Mouse (Mus musculus): ENCODE results near the gene Ace2. TPM values are rescaled to one million over a fixed set of nuclear protein-coding genes. Genes with fewer than 3 reads are reported as not detected.

The Ace2 gene
- polyA plus RNA-seq, 1 experiment from 2014 or later: not detected

- Histone ChIP-seq H3K4me1 (ENCODE audit: control insufficient read depth in 2 of 2, insufficient read depth in 2 of 2, low read length in 2 of 2) (no peaks in the 10 kb centered on the region), H3K27ac (replicated peaks in 1 of 2; ENCODE audit: control insufficient read depth in 1 of 2, insufficient read depth in 1 of 2, low read depth in 2 of 2, low read length in 2 of 2) (no peak overlapping the region), H3K9ac (ENCODE audit: low read length) (no peak overlapping the region), H3K9me3 (ENCODE audit: control insufficient read depth, low read length) (no peaks in the 10 kb centered on the region), H3K4me3 (ENCODE audit: control insufficient read depth in 1 of 2, insufficient read depth in 1 of 2, low read depth in 1 of 2, low read length in 2 of 2) (no peak overlapping the region), H3K36me3 (ENCODE audit: control insufficient read depth, insufficient read depth, low read length) (no peaks in the 10 kb centered on the region), H3K4me2 (ENCODE audit: low read length) (no peak overlapping the region), H3K27me3 (ENCODE audit: control insufficient read depth, insufficient read depth, low read length) (no peaks in the 10 kb centered on the region)
- no peak for ATAC-seq (ENCODE audit: insufficient number of reproducible peaks, insufficient read depth, low FRiP score, low read depth)
- 20% methylated on average over 3 of the region's 3 CpGs for whole genome bisulfite sequencing
These were observed 40.6 kb downstream of the Ace2 start for GRCm38 (mm10) chrX:164179746-164180145.

- no peak for ATAC-seq (ENCODE audit: insufficient number of reproducible peaks, insufficient read depth, low FRiP score, low read depth)
- Histone ChIP-seq H3K27me3 (ENCODE audit: control insufficient read depth, insufficient read depth, low read length) (no peaks in the 10 kb centered on the region), H3K9me3 (ENCODE audit: control insufficient read depth, low read length) (no peaks in the 10 kb centered on the region), H3K9ac (ENCODE audit: low read length) (no peak overlapping the region), H3K36me3 (ENCODE audit: control insufficient read depth, insufficient read depth, low read length) (no peaks in the 10 kb centered on the region), H3K4me2 (ENCODE audit: low read length) (no peak overlapping the region), H3K4me3 (ENCODE audit: control insufficient read depth in 1 of 2, insufficient read depth in 1 of 2, low read depth in 1 of 2, low read length in 2 of 2) (no peak overlapping the region), H3K27ac (replicated peaks in 1 of 2; ENCODE audit: control insufficient read depth in 1 of 2, insufficient read depth in 1 of 2, low read depth in 2 of 2, low read length in 2 of 2) (no peak overlapping the region), H3K4me1 (ENCODE audit: control insufficient read depth in 2 of 2, insufficient read depth in 2 of 2, low read length in 2 of 2) (no peaks in the 10 kb centered on the region)
- WGBS: 28% methylated on average over 3 of the region's 3 CpGs
These were observed 44.7 kb downstream of the Ace2 start for GRCm38 (mm10) chrX:164183844-164184243.

GRCm38 (mm10) chrX:164189880-164190279 is 50.7 kb downstream of the Ace2 start:
- Histone ChIP-seq H3K27me3 (ENCODE audit: control insufficient read depth, insufficient read depth, low read length) (no peaks in the 10 kb centered on the region), H3K4me2 (ENCODE audit: low read length) (no peak overlapping the region), H3K36me3 (ENCODE audit: control insufficient read depth, insufficient read depth, low read length) (no peaks in the 10 kb centered on the region), H3K4me1 (ENCODE audit: control insufficient read depth in 2 of 2, insufficient read depth in 2 of 2, low read length in 2 of 2) (no peaks in the 10 kb centered on the region), H3K9ac (ENCODE audit: low read length) (no peak overlapping the region), H3K27ac (replicated peaks in 1 of 2; ENCODE audit: control insufficient read depth in 1 of 2, insufficient read depth in 1 of 2, low read depth in 2 of 2, low read length in 2 of 2) (no peak overlapping the region), H3K4me3 (ENCODE audit: control insufficient read depth in 1 of 2, insufficient read depth in 1 of 2, low read depth in 1 of 2, low read length in 2 of 2) (no peak overlapping the region), H3K9me3 (ENCODE audit: control insufficient read depth, low read length) (no peaks in the 10 kb centered on the region)
- no peak for ATAC-seq (ENCODE audit: insufficient number of reproducible peaks, insufficient read depth, low FRiP score, low read depth)

- H3K4me2 ChIP-seq (ENCODE audit: low read length): no peak overlapping the region
- H3K27ac ChIP-seq (replicated peaks in 1 of 2; ENCODE audit: control insufficient read depth in 1 of 2, insufficient read depth in 1 of 2, low read depth in 2 of 2, low read length in 2 of 2): no peak overlapping the region
- H3K9ac ChIP-seq (ENCODE audit: low read length): no peak overlapping the region
- no peaks in the 10 kb centered on the region for H3K4me1 ChIP-seq (ENCODE audit: control insufficient read depth in 2 of 2, insufficient read depth in 2 of 2, low read length in 2 of 2)
- H3K36me3 ChIP-seq (ENCODE audit: control insufficient read depth, insufficient read depth, low read length): no peaks in the 10 kb centered on the region
- no peaks in the 10 kb centered on the region for H3K27me3 ChIP-seq (ENCODE audit: control insufficient read depth, insufficient read depth, low read length)
- ATAC-seq (ENCODE audit: insufficient number of reproducible peaks, insufficient read depth, low FRiP score, low read depth): no peak
- H3K4me3 ChIP-seq (ENCODE audit: control insufficient read depth in 1 of 2, insufficient read depth in 1 of 2, low read depth in 1 of 2, low read length in 2 of 2): no peak overlapping the region
- 84% methylated on average over 2 of the region's 2 CpGs for WGBS
- no peaks in the 10 kb centered on the region for H3K9me3 ChIP-seq (ENCODE audit: control insufficient read depth, low read length)
These were observed 58.5 kb downstream of the Ace2 start for GRCm38 (mm10) chrX:164197679-164198078.

- WGBS: 64% methylated on average over 5 of the region's 5 CpGs
- Histone ChIP-seq H3K27ac (replicated peaks in 1 of 2; ENCODE audit: control insufficient read depth in 1 of 2, insufficient read depth in 1 of 2, low read depth in 2 of 2, low read length in 2 of 2) (no peak overlapping the region), H3K4me2 (ENCODE audit: low read length) (no peak overlapping the region), H3K4me3 (ENCODE audit: control insufficient read depth in 1 of 2, insufficient read depth in 1 of 2, low read depth in 1 of 2, low read length in 2 of 2) (no peak overlapping the region), H3K4me1 (ENCODE audit: control insufficient read depth in 2 of 2, insufficient read depth in 2 of 2, low read length in 2 of 2) (no peaks in the 10 kb centered on the region), H3K27me3 (ENCODE audit: control insufficient read depth, insufficient read depth, low read length) (no peaks in the 10 kb centered on the region), H3K36me3 (ENCODE audit: control insufficient read depth, insufficient read depth, low read length) (no peaks in the 10 kb centered on the region), H3K9me3 (ENCODE audit: control insufficient read depth, low read length) (no peaks in the 10 kb centered on the region), H3K9ac (ENCODE audit: low read length) (no peak overlapping the region)
- ATAC-seq (ENCODE audit: insufficient number of reproducible peaks, insufficient read depth, low FRiP score, low read depth): no peak
These were observed 61.4 kb downstream of the Ace2 start for GRCm38 (mm10) chrX:164200547-164200946.

- ATAC-seq (ENCODE audit: insufficient number of reproducible peaks, insufficient read depth, low FRiP score, low read depth): no peak
- no peaks in the 10 kb centered on the region for H3K9me3 ChIP-seq (ENCODE audit: control insufficient read depth, low read length)
- H3K36me3 ChIP-seq (ENCODE audit: control insufficient read depth, insufficient read depth, low read length): no peaks in the 10 kb centered on the region
- no peak overlapping the region for H3K9ac ChIP-seq (ENCODE audit: low read length)
- H3K4me3 ChIP-seq (ENCODE audit: control insufficient read depth in 1 of 2, insufficient read depth in 1 of 2, low read depth in 1 of 2, low read length in 2 of 2): no peak overlapping the region
- H3K4me1 ChIP-seq (ENCODE audit: control insufficient read depth in 2 of 2, insufficient read depth in 2 of 2, low read length in 2 of 2): no peaks in the 10 kb centered on the region
- no peaks in the 10 kb centered on the region for H3K27me3 ChIP-seq (ENCODE audit: control insufficient read depth, insufficient read depth, low read length)
- H3K27ac ChIP-seq (replicated peaks in 1 of 2; ENCODE audit: control insufficient read depth in 1 of 2, insufficient read depth in 1 of 2, low read depth in 2 of 2, low read length in 2 of 2): no peak overlapping the region
- no peak overlapping the region for H3K4me2 ChIP-seq (ENCODE audit: low read length)
- 63% methylated on average over 2 of the region's 2 CpGs for WGBS
These were observed 82.9 kb downstream of the Ace2 start for GRCm38 (mm10) chrX:164221989-164222388.

GRCm38 (mm10) chrX:164233380-164233779 is 94.2 kb downstream of the Ace2 start:
- H3K9me3 ChIP-seq (ENCODE audit: control insufficient read depth, low read length): no peaks in the 10 kb centered on the region
- H3K4me2 ChIP-seq (ENCODE audit: low read length): no peak overlapping the region
- ATAC-seq (ENCODE audit: insufficient number of reproducible peaks, insufficient read depth, low FRiP score, low read depth): no peak
- WGBS: 57% methylated on average over 8 of the region's 8 CpGs
- H3K27ac ChIP-seq (replicated peaks in 1 of 2; ENCODE audit: control insufficient read depth in 1 of 2, insufficient read depth in 1 of 2, low read depth in 2 of 2, low read length in 2 of 2): no peak overlapping the region
- H3K27me3 ChIP-seq (ENCODE audit: control insufficient read depth, insufficient read depth, low read length): no peaks in the 10 kb centered on the region
- no peak overlapping the region for H3K4me3 ChIP-seq (ENCODE audit: control insufficient read depth in 1 of 2, insufficient read depth in 1 of 2, low read depth in 1 of 2, low read length in 2 of 2)
- H3K4me1 ChIP-seq (ENCODE audit: control insufficient read depth in 2 of 2, insufficient read depth in 2 of 2, low read length in 2 of 2): no peaks in the 10 kb centered on the region
- H3K9ac ChIP-seq (ENCODE audit: low read length): no peak overlapping the region
- no peaks in the 10 kb centered on the region for H3K36me3 ChIP-seq (ENCODE audit: control insufficient read depth, insufficient read depth, low read length)

Data from heart, embryonic 14.5 days (tissue).